Mouse (Mus musculus) Muller cell, postnatal 12 days (primary cell): ENCODE results near the gene Rspo3.

Experiments
- DNase-seq: peaks from one replicate; pipeline ENCODE4 v3.0.0-alpha.2; 2015; ENCODE audit errors: inconsistent ontology term

Rspo3 gene

GRCm38 (mm10) chr10:29441297-29441696 is 94.4 kb downstream of the Rspo3 start:
- no peak for DNase-seq

GRCm38 (mm10) chr10:29432935-29433453 is 102.7 kb downstream of the Rspo3 start:
- DNase-seq = no peak

- no peak for DNase-seq
These were observed 109.0 kb downstream of the Rspo3 start for GRCm38 (mm10) chr10:29426660-29427059.

GRCm38 (mm10) chr10:29424571-29424970 is 111.1 kb downstream of the Rspo3 start:
- no peak for DNase-seq

GRCm38 (mm10) chr10:29414361-29414760 is 121.3 kb downstream of the Rspo3 start:
- no peak for DNase-seq

- DNase-seq = peak; percentile 35
These were observed 132.9 kb downstream of the Rspo3 start for GRCm38 (mm10) chr10:29402656-29403268.
